Mouse (Mus musculus) erythroid progenitor cell, adult 5-6 weeks (primary cell): ENCODE measurements around the gene Abat. TPM values are rescaled to one million over a fixed set of nuclear protein-coding genes. Genes with fewer than 3 reads are reported as not detected.

Experiments
- ATAC-seq: replicated peaks from 2 replicates; pipeline ENCODE4 v1.8.0; 2016; ENCODE audit warnings: moderate number of reproducible peaks, mild to moderate bottlenecking, moderate TSS enrichment, inconsistent platforms; ENCODE audit not compliant: poor library complexity, low FRiP score, severe bottlenecking
- total RNA-seq, 2 experiments: library from RNA; stranded (forward) in 1 of 2; stranded (reverse) in 1 of 2; fragments of 150-400 nt in 1 of 2; fragments of 186-747, 209-891 nt in 1 of 2; gene quantifications; 2 replicates each; pipeline versions ENCODE4 v1.2.3 to v1.2.4; 2015 to 2017; ENCODE audit warnings: low replicate concordance in 2 of 2

Abat gene
- total RNA-seq, 2 experiments from 2014 or later = 0.76 to 3.4 TPM

DNA sequence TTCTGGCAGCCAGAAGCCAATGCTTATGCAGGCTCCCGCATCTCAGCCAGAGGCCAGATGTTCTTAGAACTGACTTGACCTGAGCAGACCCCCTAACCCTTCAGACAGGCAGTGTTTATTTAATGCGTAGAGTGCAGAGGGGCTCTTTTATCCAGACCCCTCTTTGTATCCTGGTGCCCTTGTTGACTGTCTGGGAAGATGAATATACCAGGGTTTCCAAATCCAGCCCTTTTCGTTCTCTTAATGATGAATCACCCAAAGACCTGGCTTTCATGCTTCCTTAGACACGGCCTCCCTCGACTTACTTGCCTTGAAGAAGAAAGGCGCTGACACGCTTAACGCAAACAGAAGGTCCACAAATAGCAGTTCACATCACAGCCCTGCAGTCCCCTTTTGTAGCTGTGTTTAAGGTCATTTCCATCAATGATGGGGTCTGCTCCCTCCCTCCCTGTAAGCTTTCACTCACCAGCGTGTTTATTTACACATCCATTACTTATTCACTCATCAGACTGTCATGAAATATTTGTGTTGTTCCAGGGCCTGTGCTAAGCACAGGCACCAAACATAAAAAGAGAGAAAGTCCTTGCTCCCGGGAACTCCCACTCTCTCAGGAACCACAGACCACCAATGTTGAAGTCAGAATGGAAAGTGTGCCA is 106.6 kb downstream of the Abat start:
- no peak for ATAC-seq

- no peak for ATAC-seq
Observed at GRCm38 (mm10) chr16:8620315-8621115, 107.3 kb downstream of the Abat start.

DNA sequence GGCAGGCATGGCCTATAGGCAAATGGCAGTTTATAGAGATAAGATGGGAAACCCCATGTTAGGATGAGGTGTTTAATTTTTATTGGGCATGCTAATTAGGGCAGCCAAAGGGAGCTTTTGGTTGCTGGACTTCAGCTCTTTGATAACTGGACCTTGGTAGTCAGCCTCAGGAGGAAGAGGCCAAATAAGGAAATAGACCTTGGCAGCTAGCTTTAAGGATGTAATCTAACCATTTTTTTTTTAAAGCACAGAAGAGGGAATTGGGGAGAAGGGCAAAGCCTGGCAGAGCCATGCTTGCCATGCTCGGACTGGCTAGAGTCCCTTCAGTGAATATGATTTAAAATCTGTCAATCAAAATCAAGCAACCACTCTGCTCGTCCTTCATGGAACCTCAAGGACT is 117.2 kb downstream of the Abat start:
- ATAC-seq = no peak

GRCm38 (mm10) chr16:8631428-8631827 is 118.2 kb downstream of the Abat start:
- ATAC-seq = no peak

DNA sequence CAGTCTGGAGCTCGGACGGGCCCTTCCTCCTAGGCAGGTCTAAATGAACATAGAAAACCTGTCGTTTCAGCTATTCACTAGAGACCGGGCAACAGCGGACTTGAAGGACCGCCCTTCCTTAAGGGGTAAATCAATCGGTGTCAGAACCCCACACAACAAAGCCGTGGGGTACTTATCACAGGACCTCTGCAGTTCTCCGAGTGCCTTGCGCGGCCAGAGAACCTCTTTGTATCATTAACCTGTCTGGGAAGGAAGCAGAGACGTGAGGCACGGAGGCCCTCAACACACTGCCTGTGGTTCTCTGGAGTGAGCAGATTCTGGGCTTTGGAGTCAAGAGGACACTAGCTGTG is 123.6 kb downstream of the Abat start:
- ATAC-seq = peak; percentile 48

- peak; percentile 81 for ATAC-seq
Observed at GRCm38 (mm10) chr16:8637217-8638051, 124.2 kb downstream of the Abat start, which contains the start of the genes Pmm2 and Tmem186. Gene Pmm2, plus strand, starts transcription at chr16:8637674. Gene Tmem186, minus strand, starts transcription at chr16:8637712.

DNA sequence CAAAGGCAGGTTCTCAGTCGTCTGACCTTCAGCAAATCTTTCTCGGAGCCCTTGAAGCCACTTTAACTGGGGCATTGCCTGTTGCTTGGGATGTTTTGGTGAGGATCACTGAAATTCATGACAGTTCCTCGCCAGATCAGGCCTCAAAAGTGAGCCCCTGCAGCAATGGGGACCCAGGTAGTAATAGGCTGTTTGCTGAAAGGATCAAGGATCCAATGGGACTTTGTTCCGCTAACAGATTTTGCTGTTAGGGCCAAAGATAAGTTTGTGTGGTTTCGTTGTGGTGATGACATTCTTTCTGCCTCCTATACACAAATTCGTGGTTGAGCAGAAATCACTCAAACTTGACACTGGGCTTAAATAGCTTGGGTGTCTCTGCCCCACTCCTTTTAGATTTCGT is 124.9 kb downstream of the Abat start:
- 0 out of 2 replicates have a peak, but pooled peaks have one; percentile 1 for ATAC-seq

- no peak for ATAC-seq
Observed at GRCm38 (mm10) chr16:8639466-8640191, 126.4 kb downstream of the Abat start.

GRCm38 (mm10) chr16:8643855-8644254 is 130.6 kb downstream of the Abat start:
- peak; percentile 95 for ATAC-seq

DNA sequence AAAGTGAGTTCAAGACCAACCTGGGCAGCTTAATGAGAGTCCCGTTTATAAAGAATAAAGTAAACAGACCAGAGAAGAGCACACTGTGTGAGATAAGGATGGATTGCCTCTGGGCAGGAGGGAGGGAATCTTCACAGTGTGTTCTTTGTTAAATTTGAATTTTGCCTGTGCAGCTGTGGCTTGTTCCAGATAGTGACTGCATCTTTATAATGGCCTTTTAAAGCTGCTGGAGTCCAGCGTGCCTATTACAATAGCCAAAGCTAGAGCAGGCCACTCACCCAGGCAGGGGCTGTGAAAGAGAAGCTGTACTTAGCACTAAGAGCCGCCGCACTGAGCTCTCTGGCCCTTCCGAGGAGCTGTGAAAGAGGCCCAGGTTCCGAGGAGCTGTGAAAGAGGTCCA is 132.3 kb downstream of the Abat start:
- ATAC-seq = no peak

GRCm38 (mm10) chr16:8650007-8650406 is 136.8 kb downstream of the Abat start:
- no peak for ATAC-seq

GRCm38 (mm10) chr16:8655108-8655507 is 141.9 kb downstream of the Abat start:
- no peak for ATAC-seq

DNA sequence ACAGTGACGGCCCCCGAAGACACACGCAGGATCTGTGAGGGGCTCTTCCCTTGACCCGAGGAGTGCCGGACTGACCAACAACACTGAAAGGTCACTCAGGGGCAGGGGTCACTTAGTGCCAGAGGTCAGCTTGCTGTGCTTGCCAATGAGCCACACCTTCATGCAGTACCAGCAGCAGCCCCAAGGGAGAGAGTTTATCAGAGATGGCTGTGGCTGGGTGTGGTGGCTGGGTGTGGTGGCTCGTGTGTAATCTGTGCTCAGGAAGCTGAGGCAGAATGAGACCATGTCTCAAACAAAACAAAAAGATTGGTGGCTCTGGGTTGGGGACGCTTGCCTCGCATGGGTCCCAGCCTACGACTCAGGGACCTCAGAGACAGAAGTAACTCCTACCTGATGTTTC is 142.4 kb downstream of the Abat start:
- peak; percentile 82 for ATAC-seq

DNA sequence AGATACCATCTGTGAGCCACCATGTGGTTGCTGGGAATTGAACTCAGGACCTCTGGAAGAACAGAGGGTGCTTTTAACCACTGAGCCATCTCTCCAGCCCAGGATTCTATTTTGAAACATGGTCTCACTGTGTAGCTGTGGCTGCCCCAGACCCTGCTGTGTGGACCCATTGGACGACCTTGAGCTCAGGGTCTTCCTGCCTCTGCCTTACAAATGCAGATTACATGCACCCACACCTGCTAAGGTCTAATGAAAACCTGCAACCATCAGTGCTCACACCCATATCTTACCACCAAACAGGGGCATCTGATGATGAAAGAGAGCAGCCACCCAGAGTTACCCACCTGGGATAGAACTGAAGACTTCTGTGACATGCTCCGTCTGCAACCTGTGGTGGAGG is 143.0 kb downstream of the Abat start:
- ATAC-seq = no peak

DNA sequence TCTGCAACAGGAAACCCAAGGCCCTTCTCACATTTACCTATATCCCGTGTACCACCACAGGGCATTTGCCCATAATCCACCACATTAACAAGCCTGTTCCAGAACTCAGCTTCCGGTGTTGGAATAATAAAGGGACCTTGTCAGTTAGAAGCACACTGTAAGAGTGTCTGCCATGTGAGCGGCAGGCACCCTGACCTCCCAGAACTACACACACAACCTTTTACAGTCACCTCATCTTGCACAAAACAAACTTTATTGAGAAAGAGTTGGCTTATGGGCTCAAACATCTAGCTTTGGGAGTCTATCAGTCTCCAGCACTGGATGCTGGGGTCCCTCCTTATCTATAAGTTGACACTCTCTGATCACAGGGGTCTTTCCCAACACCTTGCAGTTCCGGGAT is 145.1 kb downstream of the Abat start:
- ATAC-seq = no peak

- ATAC-seq = no peak
Observed at GRCm38 (mm10) chr16:8658764-8659163, 145.5 kb downstream of the Abat start.

- ATAC-seq = no peak
Observed at GRCm38 (mm10) chr16:8663022-8663421, 149.8 kb downstream of the Abat start.

GRCm38 (mm10) chr16:8663606-8664539 is 150.6 kb downstream of the Abat start:
- ATAC-seq = no peak

DNA sequence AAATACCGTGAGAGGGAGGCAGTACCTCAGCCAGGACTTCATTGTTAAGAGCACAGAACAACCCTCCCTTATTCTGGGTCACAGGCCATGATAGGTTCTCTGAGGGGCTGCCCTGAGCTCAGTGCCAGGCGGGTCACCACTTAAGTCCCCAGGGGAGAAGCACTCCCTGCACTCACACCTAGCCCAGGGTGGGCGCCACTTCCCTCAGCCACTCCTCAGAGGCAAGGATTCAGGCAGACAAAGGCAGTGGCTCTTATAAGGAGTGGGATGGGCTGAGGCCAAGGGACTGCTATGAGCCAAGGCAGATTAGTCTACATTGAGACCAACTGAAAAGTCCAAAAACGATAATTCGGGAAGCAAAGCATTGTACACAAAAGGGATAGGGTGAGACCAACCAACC is 152.1 kb downstream of the Abat start:
- ATAC-seq = no peak
